Mouse (Mus musculus) regulatory T cell (primary cell): ENCODE results near the gene Rnf207.

Experiments
- in situ Hi-C: fragments of 300-600 bp; cut with MboI, MseI; formaldehyde crosslinking; loops from one replicate; pipeline ENCODE4 v1.15.1; 2025; ENCODE audit warnings: high pct_unique_total_duplicates

Gene Rnf207

DNA sequence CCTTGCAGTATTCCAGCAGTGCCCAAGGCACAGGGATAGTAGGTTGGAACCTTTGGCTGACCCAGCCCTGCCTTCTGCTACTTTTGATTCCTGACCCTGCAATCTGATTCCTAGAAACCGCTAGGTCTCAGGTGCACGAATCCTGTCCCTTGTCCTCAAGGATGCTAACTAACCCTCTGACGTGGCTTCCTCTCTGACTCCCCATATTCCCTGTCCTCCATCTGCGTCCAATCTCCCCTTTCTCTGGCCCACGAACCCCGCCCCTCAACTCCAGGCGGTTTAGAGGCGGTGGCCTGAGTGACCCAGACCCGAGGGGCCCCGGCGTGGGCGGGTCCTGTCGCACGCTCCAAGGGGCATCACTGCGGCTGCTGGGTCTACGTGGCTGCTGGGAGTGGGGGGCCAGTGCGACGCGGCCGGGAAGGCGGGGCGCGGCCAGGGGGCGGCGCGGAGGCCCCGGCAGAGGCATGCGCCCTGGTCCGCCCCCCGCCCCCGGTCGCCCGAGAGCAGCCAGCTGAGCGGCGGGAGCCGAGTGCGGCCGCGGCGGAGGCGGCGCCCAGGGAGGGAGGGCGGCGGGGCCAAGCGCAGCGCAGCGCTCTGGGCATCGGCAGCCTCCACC is 45.1 kb downstream of the Rnf207 start, which contains the start of gene Gpr153:
Gene Gpr153, plus strand, starts transcription at position 612 of the 616 bp plus-strand sequence.
- in situ Hi-C loops: no loop called here

- in situ Hi-C loops: no loop called here
Measured at GRCm38 (mm10) chr4:152273191-152273590, 45.6 kb downstream of the Rnf207 start.

DNA sequence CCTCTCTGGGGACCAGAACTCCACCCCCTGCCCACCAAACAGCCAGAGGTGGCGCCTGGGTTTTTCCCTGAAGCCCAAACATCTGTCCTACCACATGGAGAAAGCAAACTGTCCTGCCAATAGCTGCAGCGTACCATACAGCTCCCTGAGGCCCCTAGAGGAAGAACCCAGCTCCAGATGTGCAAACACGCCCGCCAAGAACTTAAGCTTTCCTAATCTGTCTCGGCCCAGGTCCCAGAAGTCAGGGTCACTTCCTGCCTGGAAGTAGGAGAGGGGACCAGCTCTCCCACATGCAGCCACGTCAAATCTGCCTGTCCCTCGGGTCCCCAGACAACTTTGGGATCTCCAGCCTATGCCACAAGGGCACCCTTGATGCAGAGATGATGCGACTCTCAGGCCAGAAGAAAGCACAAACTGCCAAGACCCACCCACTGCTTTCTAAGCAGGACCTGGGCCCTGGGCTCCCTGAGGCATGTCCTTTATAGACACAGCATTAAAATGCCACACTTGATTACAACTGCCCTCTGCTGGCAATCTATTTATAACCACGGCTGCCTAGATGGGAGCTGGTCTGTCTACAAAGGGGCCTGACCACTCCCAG is 46.2 kb downstream of the Rnf207 start:
- in situ Hi-C loops: no loop called here

- in situ Hi-C loops: no loop called here
Measured at GRCm38 (mm10) chr4:152272006-152272405, 46.8 kb downstream of the Rnf207 start.

DNA sequence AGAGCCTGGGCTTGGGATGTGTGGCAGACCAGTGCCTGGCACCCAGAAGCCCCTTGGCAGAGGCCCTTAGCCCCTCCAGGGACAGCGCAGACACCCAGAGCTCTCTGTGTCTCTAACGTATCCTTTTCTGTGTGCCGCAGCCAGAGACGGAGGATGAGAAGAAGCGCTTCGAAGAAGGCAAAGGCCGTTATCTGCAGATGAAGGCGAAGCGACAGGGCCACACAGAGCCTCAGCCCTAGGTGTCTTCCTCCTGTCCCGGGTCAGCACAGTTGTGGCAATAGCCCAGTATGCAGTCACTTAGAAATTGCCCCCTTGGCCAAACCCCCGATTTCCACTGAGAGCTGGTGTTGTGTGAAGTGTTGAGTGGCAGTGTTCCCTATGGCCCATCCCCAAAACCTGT is 47.5 kb downstream of the Rnf207 start:
- in situ Hi-C loops: no loop called here

GRCm38 (mm10) chr4:152270599-152270998 is 48.2 kb downstream of the Rnf207 start:
- in situ Hi-C loops: no loop called here

- in situ Hi-C loops: no loop called here
Measured at GRCm38 (mm10) chr4:152269967-152270366, 48.8 kb downstream of the Rnf207 start.

DNA sequence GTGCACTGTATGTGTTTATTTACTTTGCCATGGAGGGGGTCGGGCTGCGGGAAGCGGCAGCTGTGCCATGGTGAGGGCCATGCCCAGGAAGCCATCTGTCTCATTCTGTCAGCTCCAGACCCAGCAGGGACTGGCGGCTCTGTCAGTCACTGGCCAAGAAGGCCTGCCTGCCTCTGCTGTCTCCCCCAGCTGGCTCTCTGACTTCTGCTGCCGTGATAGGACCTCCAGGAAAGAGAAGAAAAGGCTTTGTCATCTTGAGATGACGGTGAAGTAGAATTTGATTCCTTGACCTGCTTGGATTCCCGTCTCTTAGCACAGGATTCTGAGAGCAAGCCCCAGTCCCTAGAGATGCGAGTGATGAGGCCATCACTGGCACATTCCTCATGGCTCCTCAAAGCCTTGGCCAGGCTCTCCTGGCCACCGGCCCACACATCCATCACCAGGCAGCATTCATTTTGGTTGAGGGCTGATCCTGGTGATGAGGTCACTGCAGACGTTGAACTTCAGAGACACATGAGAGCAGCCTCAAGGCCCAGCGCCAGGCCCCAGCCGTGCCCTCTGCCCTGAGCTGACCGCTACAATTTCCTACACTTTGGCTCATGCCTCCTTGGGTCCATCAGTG is 50.9 kb downstream of the Rnf207 start:
- in situ Hi-C loops: no loop called here

- in situ Hi-C loops: no loop called here
Measured at GRCm38 (mm10) chr4:152266236-152266895, 52.4 kb downstream of the Rnf207 start.

DNA sequence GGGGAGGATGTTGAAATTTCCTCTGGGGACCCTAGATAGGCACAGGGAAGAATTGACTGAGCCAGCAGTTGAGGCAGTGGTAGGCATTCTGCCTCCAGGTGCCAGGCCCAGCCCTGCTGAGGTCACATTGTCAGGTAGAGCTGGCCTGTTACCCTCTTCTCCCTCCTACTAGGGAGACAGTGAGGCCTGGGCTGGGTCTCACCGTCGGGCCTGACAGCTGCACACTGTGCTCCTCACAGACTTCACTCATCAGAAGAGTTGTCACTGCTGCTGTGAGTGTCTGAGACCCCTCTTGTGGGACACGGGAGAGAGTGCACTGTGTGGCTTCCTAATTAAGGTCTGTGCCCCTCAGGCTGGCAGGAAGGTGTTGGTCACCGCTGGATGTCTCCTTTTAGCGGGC is 53.0 kb downstream of the Rnf207 start:
- in situ Hi-C loops: no loop called here

- in situ Hi-C loops: no loop called here
Measured at GRCm38 (mm10) chr4:152264867-152265568, 53.8 kb downstream of the Rnf207 start.

DNA sequence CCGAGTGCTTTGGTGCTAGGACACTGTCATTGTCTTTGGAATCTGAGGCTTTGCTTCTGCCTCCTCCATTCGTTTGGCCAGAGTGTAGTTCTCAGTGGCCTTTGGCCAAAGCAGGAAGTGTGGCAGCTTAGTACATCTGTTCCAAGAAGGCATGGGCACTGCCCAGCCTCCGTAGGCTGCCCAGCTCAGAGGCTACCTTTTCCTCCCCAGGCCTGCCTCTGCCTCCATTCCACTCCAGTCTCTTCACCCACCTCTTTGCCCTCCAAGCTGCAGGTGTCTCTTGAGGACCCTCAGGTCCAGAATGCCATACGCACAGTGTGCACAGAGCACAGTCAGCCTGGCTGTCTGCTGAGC is 54.6 kb downstream of the Rnf207 start:
- in situ Hi-C loops: no loop called here

DNA sequence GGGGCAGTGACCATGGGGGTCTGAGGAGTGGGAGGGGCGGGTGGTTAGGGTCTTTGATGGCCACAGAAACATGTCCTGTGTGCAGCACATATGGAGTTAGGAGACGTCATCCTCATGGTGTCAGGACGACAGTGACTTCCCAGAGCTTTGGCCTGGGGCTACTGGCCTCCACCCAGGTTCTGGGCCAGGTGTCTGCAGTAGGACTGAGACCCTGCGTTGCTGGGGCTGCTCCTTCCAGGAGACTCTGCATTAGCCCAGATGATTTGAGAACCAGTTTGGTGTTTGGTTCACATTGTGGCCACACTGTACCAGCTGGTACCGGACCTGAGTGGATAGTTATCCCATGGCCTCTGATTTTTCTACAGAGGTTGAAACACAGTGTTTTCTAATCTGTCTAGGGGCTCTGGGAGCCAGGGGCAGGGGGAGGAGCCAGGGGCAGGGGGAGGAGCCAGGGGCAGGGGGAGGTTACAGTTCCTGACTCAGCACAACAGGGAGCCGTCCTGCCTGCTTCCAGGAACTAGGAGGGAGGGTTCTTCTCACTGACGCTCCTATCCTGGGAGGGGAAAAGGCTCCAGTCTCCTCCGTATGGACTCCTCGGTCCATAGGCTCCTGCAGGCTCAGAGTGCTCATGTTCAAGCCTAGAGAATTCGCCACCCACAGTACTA is 55.1 kb downstream of the Rnf207 start:
- in situ Hi-C loops: no loop called here

- in situ Hi-C loops: no loop called here
Measured at GRCm38 (mm10) chr4:152263089-152263488, 55.7 kb downstream of the Rnf207 start.

GRCm38 (mm10) chr4:152262187-152262586 is 56.6 kb downstream of the Rnf207 start:
- in situ Hi-C loops: no loop called here

GRCm38 (mm10) chr4:152260451-152260850 is 58.3 kb downstream of the Rnf207 start:
- in situ Hi-C loops: no loop called here

DNA sequence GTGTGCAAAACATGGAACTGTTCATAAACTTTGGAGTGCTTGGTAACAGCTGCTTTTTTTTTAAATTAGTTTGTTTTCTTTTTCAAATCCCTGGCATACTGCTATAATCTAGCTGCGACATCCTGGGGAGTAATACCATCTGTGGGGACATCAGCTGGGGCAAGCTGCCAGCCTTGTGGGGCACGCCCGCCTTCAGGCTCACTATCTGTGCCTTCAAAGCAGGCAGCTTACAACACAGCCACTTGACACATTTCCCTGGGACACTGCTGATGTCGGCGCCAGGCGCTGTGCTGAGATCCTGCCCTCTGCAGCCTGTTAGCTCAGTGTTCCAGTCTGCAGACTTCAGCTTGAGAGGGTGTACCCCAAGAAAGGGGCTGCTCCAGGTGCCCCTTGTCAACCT is 61.7 kb downstream of the Rnf207 start:
- in situ Hi-C loops: no loop called here
